In the genomic region with DNA sequence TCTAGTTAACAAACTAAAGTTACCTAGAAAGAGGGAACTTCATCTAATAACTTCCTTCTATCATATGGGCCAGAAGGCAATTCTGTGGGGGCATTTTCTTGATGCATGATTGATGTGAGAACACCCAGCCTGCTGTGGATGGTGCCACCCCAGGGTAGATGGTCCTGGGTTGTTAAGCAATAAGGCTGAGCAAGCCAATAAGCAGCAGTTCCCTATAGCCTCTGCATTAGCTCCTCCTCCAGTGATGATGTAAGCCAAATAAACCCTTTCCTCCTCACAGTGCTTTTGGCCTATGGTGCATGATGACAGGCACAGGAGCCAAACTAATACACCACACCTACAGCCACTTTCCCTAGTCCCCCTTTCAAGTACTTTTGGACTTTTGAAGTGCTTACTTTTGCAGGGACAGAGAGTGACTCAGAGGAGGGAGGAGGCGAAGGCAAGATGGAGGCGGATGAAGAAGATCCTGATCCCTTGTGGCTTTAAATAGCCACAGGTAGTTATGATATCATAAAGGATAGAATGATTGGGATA, we compare ENCODE assay signal across 30 mouse cellular contexts. TPM values are rescaled to one million over a fixed set of nuclear protein-coding genes. Genes with fewer than 3 reads are reported as not detected.
DNase-seq lines count a peak whose midpoint lies in the region; ATAC-seq and TF ChIP-seq lines count a peak whose summit lies in the region.
"Had no signal": no experiment of that assay in that cellular context is flagged by ENCODE, and none has a peak within 500 bp of the region (broad histone marks: within the 10 kb centered on the region; RNA-seq: fewer than 3 reads in every experiment).

No protein-coding gene starts in this region.

- DNase-seq in lung, adult 18-20 months = peak; percentile 14 to 49
- DNase-seq in lung, postnatal 10 days = no peak
- peak; percentile 51 for DNase-seq in lung, postnatal 25 days (ENCODE audit: low spot score)
- no peak for DNase-seq in lung, adult 2 months
- no peak for DNase-seq in right cerebral cortex, postnatal 36 days (ENCODE audit: low spot score in 2 of 2)
- no peak for DNase-seq in gastrocnemius, postnatal 25 days
- no peak for DNase-seq in hindbrain, embryonic 10.5 days (ENCODE audit: low spot score)
- DNase-seq: adrenal gland, postnatal 10 days; adrenal gland, postnatal 36 days; B cell, adult 2 months; cerebellum, adult 18-20 months; cerebellum, adult 9-10 months; cerebellum, postnatal 14 days; forebrain, postnatal 0 days; gastrocnemius, adult 2 months; gastrocnemius, postnatal 14 days; heart, adult 11 months; heart, postnatal 10 days; heart, postnatal 36 days had no signal

- no peaks in the 10 kb centered on the region for H3K4me1 ChIP-seq in lung, adult 2 months (ENCODE audit: control insufficient read depth, insufficient read depth, low read length)
- no peaks in the 10 kb centered on the region for H3K4me1 ChIP-seq in hindbrain, embryonic 10.5 days (replicated peaks)
- H3K4me1 ChIP-seq: embryonic facial prominence, embryonic 12.5 days; embryonic facial prominence, embryonic 15.5 days; heart, embryonic 12.5 days; heart, embryonic 15.5 days had no signal

- no peak for TF ChIP-seq CTCF in lung, adult 2 months (IDR thresholded peaks at IDR 0.05; ENCODE audit: insufficient read depth, low read length)

- peak; percentile 68 for ATAC-seq in megakaryocyte, adult 5-6 weeks (ENCODE audit: poor library complexity, severe bottlenecking)
- ATAC-seq: forebrain, embryonic 14.5 days; forebrain, postnatal 0 days; hindbrain, postnatal 0 days; Patski had no signal

- H3K36me3 ChIP-seq in hindbrain, embryonic 10.5 days = no peaks in the 10 kb centered on the region
- H3K36me3 ChIP-seq: embryonic facial prominence, embryonic 12.5 days; embryonic facial prominence, embryonic 15.5 days; G1E; heart, embryonic 12.5 days; heart, embryonic 15.5 days had no signal

- no peaks in the 10 kb centered on the region for H3K9me3 ChIP-seq in hindbrain, embryonic 10.5 days
- H3K9me3 ChIP-seq: embryonic facial prominence, embryonic 12.5 days; embryonic facial prominence, embryonic 15.5 days; G1E; heart, embryonic 12.5 days; heart, embryonic 15.5 days had no signal

- 87% methylated on average over 2 of the region's 2 CpGs for WGBS in lung, adult 2 months
- WGBS in hindbrain, embryonic 10.5 days = 98% methylated on average over 2 of the region's 2 CpGs

- no peak overlapping the region for H3K27ac ChIP-seq in hindbrain, embryonic 10.5 days
- H3K27ac ChIP-seq: embryonic facial prominence, embryonic 12.5 days; embryonic facial prominence, embryonic 15.5 days; gastrocnemius, adult 2 months; heart, embryonic 15.5 days; hindbrain, embryonic 14.5 days; hindbrain, postnatal 0 days had no signal

- no peak for TF ChIP-seq POLR2A in lung, adult 2 months (IDR thresholded peaks at IDR 0.05; ENCODE audit: borderline replicate concordance, extremely low read depth, low read depth, low read length)

- no peak overlapping the region for H3K4me3 ChIP-seq in lung, adult 2 months (replicated peaks; ENCODE audit: extremely low read depth, low read depth, low read length)
- H3K4me3 ChIP-seq in hindbrain, embryonic 10.5 days = no peak overlapping the region
- H3K4me3 ChIP-seq: embryonic facial prominence, embryonic 12.5 days; embryonic facial prominence, embryonic 15.5 days; gastrocnemius, adult 2 months; heart, embryonic 12.5 days; heart, embryonic 15.5 days had no signal

- H3K27me3 ChIP-seq in hindbrain, embryonic 10.5 days (ENCODE audit: insufficient read depth, poor library complexity, severe bottlenecking) = no peaks in the 10 kb centered on the region
- H3K27me3 ChIP-seq: CH12.LX; embryonic facial prominence, embryonic 12.5 days; embryonic facial prominence, embryonic 15.5 days; heart, embryonic 12.5 days; heart, embryonic 15.5 days had no signal

RNA-seq across cellular contexts. Expression of a gene that starts 12.8 kb away (rescaled TPM):
- 29.2 and 39.0 TPM in 2 replicates for polyA plus RNA-seq in lung, adult 2 months (2012; rRNA removed)
- total RNA-seq in megakaryocyte, adult 5-6 weeks (2015) = 290 and 301 TPM in 2 replicates
- total RNA-seq in megakaryocyte, adult 5-6 weeks (2017) = 105 and 120 TPM in 2 replicates
- 10 to 100 TPM; 55.3 to 68.8 TPM for total RNA-seq in gastrocnemius, postnatal 25 days (2021)
- 12.1 and 16.7 TPM in 2 replicates for polyA plus RNA-seq in hindbrain, embryonic 10.5 days (2016; fragmentation: Nextera tagmentation; extraction: Ambion mirVana)

Comparison
In these comparisons a context has a peak if more than half of its experiments do, and no peak if none do; other contexts are left out.
1. DNase-seq: peak in lung, adult 18-20 months (2 of 2) and lung, postnatal 25 days (single experiment); none in lung, postnatal 10 days (single experiment), lung, adult 2 months (single experiment), right cerebral cortex, postnatal 36 days (0 of 2), gastrocnemius, postnatal 25 days (single experiment) and hindbrain, embryonic 10.5 days (single experiment).